Mouse (Mus musculus): Measurements from ENCODE around the gene Gpc5. TPM values are rescaled to one million over a fixed set of nuclear protein-coding genes. Genes with fewer than 3 reads are reported as not detected.

Gene Gpc5
- polyA plus RNA-seq, 1 experiment from 2014 or later: 0.09 TPM

GRCm38 (mm10) chr14:115779382-115780177 lies 687.6 kb downstream of the Gpc5 start:
- no peak for ATAC-seq

GRCm38 (mm10) chr14:115804751-115805150 lies 712.7 kb downstream of the Gpc5 start:
- no peak overlapping the region for H3K4me3 ChIP-seq (ENCODE audit: low read depth, low read length)
- H3K4me2 ChIP-seq (replicated peaks; ENCODE audit: low read depth): no peak overlapping the region
- no peaks in the 10 kb centered on the region for H3K4me1 ChIP-seq (replicated peaks; ENCODE audit: control insufficient read depth, insufficient read depth, low read length)
- no peaks in the 10 kb centered on the region for H3K9me3 ChIP-seq (ENCODE audit: control insufficient read depth)
- H3K27ac ChIP-seq (ENCODE audit: low read depth, low read length): no peak overlapping the region
- no peaks in the 10 kb centered on the region for H3K36me3 ChIP-seq (ENCODE audit: control insufficient read depth, insufficient read depth)
- no peak for ATAC-seq
- TF ChIP-seq CTCF (IDR thresholded peaks at IDR 0.05; ENCODE audit: low read depth): no peak
- no peak overlapping the region for H3K9ac ChIP-seq (ENCODE audit: low read depth, low read length)
- H3K27me3 ChIP-seq (replicated peaks; ENCODE audit: control insufficient read depth, insufficient read depth, low read length): no peaks in the 10 kb centered on the region
- 26% methylated on average over 2 of the region's 2 CpGs for WGBS

More at GRCm38 (mm10) chr14:115779382-115780177, 687.6 kb downstream of the Gpc5 start:
- Histone ChIP-seq H3K4me3 (ENCODE audit: low read depth, low read length) (no peak overlapping the region), H3K27ac (ENCODE audit: low read depth, low read length) (no peak overlapping the region), H3K36me3 (ENCODE audit: control insufficient read depth, insufficient read depth) (no peaks in the 10 kb centered on the region), H3K9me3 (ENCODE audit: control insufficient read depth) (no peaks in the 10 kb centered on the region), H3K9ac (ENCODE audit: low read depth, low read length) (no peak overlapping the region), H3K4me2 (replicated peaks; ENCODE audit: low read depth) (no peak overlapping the region), H3K4me1 (replicated peaks; ENCODE audit: control insufficient read depth, insufficient read depth, low read length) (no peaks in the 10 kb centered on the region), H3K27me3 (replicated peaks; ENCODE audit: control insufficient read depth, insufficient read depth, low read length) (no peaks in the 10 kb centered on the region)
- no peak for TF ChIP-seq CTCF (IDR thresholded peaks at IDR 0.05; ENCODE audit: low read depth)
- WGBS: 72% methylated on average over 7 of the region's 7 CpGs

GRCm38 (mm10) chr14:115819021-115819420 lies 727.0 kb downstream of the Gpc5 start:
- Histone ChIP-seq H3K9me3 (ENCODE audit: control insufficient read depth) (no peaks in the 10 kb centered on the region), H3K9ac (ENCODE audit: low read depth, low read length) (no peak overlapping the region), H3K27ac (ENCODE audit: low read depth, low read length) (no peak overlapping the region), H3K4me3 (ENCODE audit: low read depth, low read length) (no peak overlapping the region), H3K36me3 (ENCODE audit: control insufficient read depth, insufficient read depth) (no peaks in the 10 kb centered on the region), H3K4me2 (replicated peaks; ENCODE audit: low read depth) (no peak overlapping the region), H3K27me3 (replicated peaks; ENCODE audit: control insufficient read depth, insufficient read depth, low read length) (no peaks in the 10 kb centered on the region), H3K4me1 (replicated peaks; ENCODE audit: control insufficient read depth, insufficient read depth, low read length) (no peaks in the 10 kb centered on the region)
- TF ChIP-seq CTCF (IDR thresholded peaks at IDR 0.05; ENCODE audit: low read depth): peak; percentile 64
- 13% methylated on average over 1 of the region's 1 CpGs for WGBS
- no peak for ATAC-seq

DNA sequence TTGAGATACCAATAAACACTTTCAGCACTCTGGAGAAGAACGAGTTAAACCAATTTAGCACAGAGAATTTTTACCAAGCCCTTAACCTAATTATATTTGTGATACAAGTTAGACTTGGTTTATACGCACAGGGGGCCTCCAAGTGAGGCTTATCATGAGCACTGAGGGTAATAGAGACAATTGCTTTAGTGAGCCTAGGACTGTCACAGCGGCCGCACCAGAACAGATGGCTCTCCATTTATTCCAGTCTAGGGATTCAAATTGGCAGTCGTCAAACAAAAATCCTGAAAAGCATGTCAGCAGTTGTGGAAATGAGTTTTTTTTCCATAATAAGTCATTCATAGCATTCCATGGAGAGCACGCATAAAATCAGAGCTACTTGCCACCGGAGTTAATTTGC lies 729.6 kb downstream of the Gpc5 start:
- H3K27me3 ChIP-seq (replicated peaks; ENCODE audit: control insufficient read depth, insufficient read depth, low read length): no peaks in the 10 kb centered on the region
- H3K4me3 ChIP-seq (ENCODE audit: low read depth, low read length): no peak overlapping the region
- 75% methylated on average over 7 of the region's 7 CpGs for WGBS
- H3K4me1 ChIP-seq (replicated peaks; ENCODE audit: control insufficient read depth, insufficient read depth, low read length): no peaks in the 10 kb centered on the region
- no peak for ATAC-seq
- no peaks in the 10 kb centered on the region for H3K36me3 ChIP-seq (ENCODE audit: control insufficient read depth, insufficient read depth)
- no peak overlapping the region for H3K9ac ChIP-seq (ENCODE audit: low read depth, low read length)
- H3K27ac ChIP-seq (ENCODE audit: low read depth, low read length): no peak overlapping the region
- no peaks in the 10 kb centered on the region for H3K9me3 ChIP-seq (ENCODE audit: control insufficient read depth)
- H3K4me2 ChIP-seq (replicated peaks; ENCODE audit: low read depth): no peak overlapping the region
- no peak for TF ChIP-seq CTCF (IDR thresholded peaks at IDR 0.05; ENCODE audit: low read depth)

DNA sequence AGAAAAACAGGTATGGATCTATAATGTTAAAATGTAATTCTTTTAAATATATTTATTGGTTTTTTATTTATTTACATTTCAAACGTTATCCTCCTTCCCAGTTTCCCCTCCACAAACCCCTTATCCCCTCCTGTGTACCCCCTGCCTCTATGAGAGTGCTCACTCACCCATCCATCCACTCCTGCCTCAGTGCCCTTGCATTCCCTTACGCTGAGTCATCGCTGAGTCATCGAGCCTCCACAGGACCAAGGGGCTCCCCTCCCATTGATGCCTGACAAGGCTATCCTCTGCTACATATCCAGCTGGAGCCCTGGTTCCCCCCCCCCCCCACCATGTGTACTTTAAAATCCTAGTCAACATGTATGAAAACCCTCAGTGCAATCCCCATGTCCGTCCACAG lies 738.5 kb downstream of the Gpc5 start:
- H3K9ac ChIP-seq (ENCODE audit: low read depth, low read length): no peak overlapping the region
- no peak for ATAC-seq
- H3K27ac ChIP-seq (ENCODE audit: low read depth, low read length): no peak overlapping the region
- 61% methylated on average over 5 of the region's 5 CpGs for WGBS
- H3K4me2 ChIP-seq (replicated peaks; ENCODE audit: low read depth): no peak overlapping the region
- no peak overlapping the region for H3K4me3 ChIP-seq (ENCODE audit: low read depth, low read length)
- H3K27me3 ChIP-seq (replicated peaks; ENCODE audit: control insufficient read depth, insufficient read depth, low read length): no peaks in the 10 kb centered on the region
- H3K9me3 ChIP-seq (ENCODE audit: control insufficient read depth): no peaks in the 10 kb centered on the region
- no peaks in the 10 kb centered on the region for H3K4me1 ChIP-seq (replicated peaks; ENCODE audit: control insufficient read depth, insufficient read depth, low read length)
- no peaks in the 10 kb centered on the region for H3K36me3 ChIP-seq (ENCODE audit: control insufficient read depth, insufficient read depth)
- TF ChIP-seq CTCF (IDR thresholded peaks at IDR 0.05; ENCODE audit: low read depth): no peak

GRCm38 (mm10) chr14:115831219-115831755 lies 739.3 kb downstream of the Gpc5 start:
- Histone ChIP-seq H3K4me2 (replicated peaks; ENCODE audit: low read depth) (no peak overlapping the region), H3K27ac (ENCODE audit: low read depth, low read length) (no peak overlapping the region), H3K27me3 (replicated peaks; ENCODE audit: control insufficient read depth, insufficient read depth, low read length) (no peaks in the 10 kb centered on the region), H3K9me3 (ENCODE audit: control insufficient read depth) (no peaks in the 10 kb centered on the region), H3K4me1 (replicated peaks; ENCODE audit: control insufficient read depth, insufficient read depth, low read length) (no peaks in the 10 kb centered on the region), H3K9ac (ENCODE audit: low read depth, low read length) (no peak overlapping the region), H3K36me3 (ENCODE audit: control insufficient read depth, insufficient read depth) (no peaks in the 10 kb centered on the region), H3K4me3 (ENCODE audit: low read depth, low read length) (no peak overlapping the region)
- 2% methylated on average over 7 of the region's 7 CpGs for WGBS
- ATAC-seq: no peak
- TF ChIP-seq CTCF (IDR thresholded peaks at IDR 0.05; ENCODE audit: low read depth): peak; percentile 93
